Mouse (Mus musculus) erythroblast, embryonic 14.5 days (primary cell): ENCODE measurements around the gene Amph.
"Not testable (repeated sequence)": the region's sequence is repeated elsewhere in the genome, so short reads cannot be mapped to it uniquely, and the experiment has no call there.

Experiments
- GATA1 ChIP-seq: IDR thresholded peaks from 2 replicates; pipeline ENCODE4 v1.6.1; 2012; ENCODE audit warnings: low read length, inconsistent platforms, mixed read lengths
- TAL1 ChIP-seq: IDR thresholded peaks from 3 replicates; pipeline ENCODE4 v1.6.1; 2012; ENCODE audit warnings: low read length, inconsistent platforms, mixed read lengths

GRCm38 (mm10) chr13:19114761-19115160 is 166.8 kb downstream of the Amph start:
- not testable (repeated sequence) for TF ChIP-seq GATA1, TAL1
